Mouse (Mus musculus) activated CD4-positive, CD25-positive, alpha-beta regulatory T cell, adult 9 weeks (primary cell): ENCODE data around the gene Ubtd1. TPM values are rescaled to one million over a fixed set of nuclear protein-coding genes. Genes with fewer than 3 reads are reported as not detected.

Experiments used
- polyA plus RNA-seq: library from polyadenylated mRNA; unstranded; fragments of 100-300 nt; shearing (Covaris generic); gene quantifications from one replicate; pipeline ENCODE4 v1.2.1, GENCODE M21; 2017

Ubtd1 gene
- 5.3 TPM for polyA plus RNA-seq

GRCm38 (mm10) chr19:41981595-41981927, at the start of gene Ubtd1:
Ubtd1 (plus strand) TSS chr19:41981763.

GRCm38 (mm10) chr19:41933179-41934086, 48.1 kb upstream of the Ubtd1 start, which contains the start of the genes Exosc1 and Zdhhc16:
Exosc1 (minus strand) TSS chr19:41933423.
Zdhhc16 (plus strand) TSS chr19:41933480.

DNA sequence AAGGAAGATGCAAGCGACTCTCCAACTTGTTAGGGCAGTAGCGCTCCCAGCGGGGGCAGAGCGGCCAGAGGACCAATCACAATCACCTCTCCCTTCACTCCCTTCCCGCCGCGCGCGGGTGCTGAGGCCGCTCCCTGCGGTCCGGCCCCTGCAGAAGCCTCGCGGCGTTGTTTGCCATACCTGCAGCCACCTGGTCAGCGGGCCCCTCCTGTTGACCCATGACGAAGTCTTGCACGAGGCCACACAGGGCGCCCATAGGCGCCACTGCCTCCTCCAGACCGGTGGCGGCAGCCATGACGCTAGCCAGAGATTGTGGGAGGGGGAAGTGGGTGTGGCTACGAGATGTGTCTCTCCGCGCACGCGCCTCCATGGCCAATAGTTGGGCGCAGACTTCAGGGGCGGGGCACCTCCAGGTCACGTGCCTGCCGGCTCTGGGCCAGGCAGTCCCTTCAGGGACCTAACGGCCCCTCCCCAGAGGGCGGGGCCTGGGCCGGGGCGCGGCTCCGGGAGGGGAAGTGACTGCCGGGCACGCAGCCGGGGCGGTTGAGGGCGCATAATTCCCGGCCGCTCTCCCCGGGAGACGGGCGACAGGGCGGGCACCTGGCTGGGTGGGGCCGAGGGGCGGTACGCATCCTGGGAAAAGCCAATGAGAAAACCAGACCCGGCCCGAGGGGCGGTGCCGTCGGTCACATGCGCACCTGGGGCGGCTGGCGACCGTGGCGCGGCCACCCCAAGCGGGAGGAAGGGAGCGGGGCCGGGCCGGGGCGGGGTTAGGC, 556 bp upstream of the Ubtd1 start, which contains the start of gene Mms19:
Mms19 (minus strand) TSS at position 339 of the 776 bp plus-strand sequence.

DNA sequence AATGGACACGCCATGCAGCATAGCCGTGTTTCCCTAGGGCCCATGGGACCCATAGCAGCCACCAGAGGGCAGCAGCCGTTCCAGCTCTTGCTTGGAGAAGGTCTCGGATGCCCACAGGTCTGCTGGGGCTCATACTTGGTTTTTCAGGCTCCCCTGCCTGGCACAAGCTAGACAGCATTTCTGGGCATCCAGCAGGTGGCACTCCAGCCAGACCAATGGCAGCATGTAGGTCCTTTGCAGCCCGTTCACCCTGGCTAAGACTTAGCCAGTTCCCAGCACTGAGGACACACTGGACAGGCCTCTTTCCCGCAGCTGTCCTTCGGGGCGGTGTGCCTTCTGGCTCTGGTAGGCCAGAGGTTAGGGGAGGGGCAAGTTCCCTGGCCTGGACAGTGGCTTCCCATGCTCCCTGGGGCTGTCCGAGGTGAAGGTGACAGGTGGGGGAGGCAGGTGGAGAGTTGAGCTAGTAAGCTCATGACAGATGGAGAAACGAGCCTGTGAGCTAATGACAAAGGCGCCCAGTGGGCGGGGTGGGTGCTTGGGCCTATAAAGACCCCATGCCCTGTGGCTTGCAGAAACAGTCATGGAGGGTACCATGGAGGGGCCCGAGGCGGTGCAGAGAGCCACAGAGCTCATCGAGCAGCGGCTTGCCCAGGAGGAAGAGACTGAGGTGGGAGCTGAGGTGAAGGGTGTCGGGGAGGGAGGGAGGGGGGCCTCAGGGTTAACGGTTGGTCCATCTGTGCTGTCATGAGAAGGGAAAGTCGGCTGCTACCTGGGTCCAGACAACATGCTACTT, 54.1 kb downstream of the Ubtd1 start, which contains the start of gene Ankrd2:
Ankrd2 (plus strand) TSS at position 545 of the 793 bp plus-strand sequence.

GRCm38 (mm10) chr19:42045269-42046102, 63.9 kb downstream of the Ubtd1 start, which contains the start of gene Hoga1:
Hoga1 (plus strand) TSS chr19:42045610.

DNA sequence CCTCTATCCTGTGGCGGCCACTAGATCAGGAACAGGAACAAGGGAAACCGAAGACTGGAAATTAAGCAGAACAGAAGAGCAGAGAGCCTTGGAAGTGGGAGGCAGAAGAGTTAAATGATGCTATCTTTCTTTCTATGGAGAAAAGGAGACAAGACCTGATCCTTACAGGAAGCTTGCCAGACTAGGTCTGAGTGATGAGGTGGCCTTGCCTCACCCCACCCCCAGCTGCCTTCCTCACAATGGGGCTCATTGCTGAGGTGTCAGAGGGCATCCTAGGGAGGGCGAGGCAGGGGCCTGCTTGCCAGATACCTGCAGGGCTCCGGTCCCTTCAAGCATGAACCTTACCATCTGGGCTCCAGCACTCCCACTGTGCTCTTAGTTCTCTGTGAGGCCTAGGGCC, 70.4 kb downstream of the Ubtd1 start, which contains the start of gene 4933411K16Rik:
4933411K16Rik (plus strand) TSS at position 301 of the 400 bp plus-strand sequence.

Other genes starting within 250 kb of the Ubtd1 start
- 0.56 TPM for gene Slit1, start 238.1 kb upstream of the Ubtd1 start, polyA plus RNA-seq
- 4.4 TPM for gene Arhgap19, start 179.7 kb upstream of the Ubtd1 start, polyA plus RNA-seq
- 1.9 TPM for gene Frat1, start 151.8 kb upstream of the Ubtd1 start, polyA plus RNA-seq
- 0.54 TPM for gene Frat2, start 133.6 kb upstream of the Ubtd1 start, polyA plus RNA-seq
- gene Rrp12, start 85.6 kb upstream of the Ubtd1 start, polyA plus RNA-seq, result 19.2 TPM
- gene Pgam1, start 69.8 kb upstream of the Ubtd1 start, polyA plus RNA-seq, result 189 TPM
- 85.4 TPM for gene Exosc1, start 48.3 kb upstream of the Ubtd1 start, polyA plus RNA-seq
- gene Zdhhc16, start 48.3 kb upstream of the Ubtd1 start, polyA plus RNA-seq, result 65.9 TPM
- 79.9 TPM for gene Mms19, start 606 bp upstream of the Ubtd1 start, polyA plus RNA-seq
- gene Ankrd2, start 54.2 kb downstream of the Ubtd1 start, polyA plus RNA-seq, result not detected
- gene Hoga1, start 63.8 kb downstream of the Ubtd1 start, polyA plus RNA-seq, result not detected
- gene 4933411K16Rik, start 70.5 kb downstream of the Ubtd1 start, polyA plus RNA-seq, result not detected
- 0.79 TPM for gene Morn4, start 104.6 kb downstream of the Ubtd1 start, polyA plus RNA-seq
- 3.6 TPM for gene Pi4k2a, start 108.7 kb downstream of the Ubtd1 start, polyA plus RNA-seq
- gene Avpi1, start 147.3 kb downstream of the Ubtd1 start, polyA plus RNA-seq, result 5.5 TPM
- gene Marveld1, start 165.6 kb downstream of the Ubtd1 start, polyA plus RNA-seq, result 3.4 TPM
- gene Zfyve27, start 182.2 kb downstream of the Ubtd1 start, polyA plus RNA-seq, result 67.2 TPM
- 0.15 TPM for gene Sfrp5, start 220.5 kb downstream of the Ubtd1 start, polyA plus RNA-seq